Mouse (Mus musculus) small intestine, adult 2 months (tissue): ENCODE data around the gene Mal.

Experiments used
- CTCF ChIP-seq: fragments of 200-500 bp; IDR thresholded peaks from 2 replicates; pipeline ENCODE4 v1.5.1; 2012; ENCODE audit warnings: low read depth, mild to moderate bottlenecking, control low read depth, inconsistent platforms, low read length, moderate library complexity, mixed read lengths; ENCODE audit not compliant: insufficient replicate concordance, insufficient read length; ENCODE audit errors: extremely low read depth
- POLR2A ChIP-seq: fragments of 200-500 bp; IDR thresholded peaks from 2 replicates; pipeline ENCODE4 v1.6.1; 2012; ENCODE audit warnings: low read depth, mild to moderate bottlenecking, control low read depth, inconsistent platforms, low read length, moderate library complexity

GRCm38 (mm10) chr2:127625659-127626058 lies 30.8 kb downstream of the Mal start:
- TF ChIP-seq CTCF (no peak), POLR2A (no peak)
